Mouse (Mus musculus) liver, embryonic 16.5 days (tissue): ENCODE results near the gene Ccdc163. TPM values are rescaled to one million over a fixed set of nuclear protein-coding genes. Genes with fewer than 3 reads are reported as not detected.

Experiments used
- ATAC-seq: fragments of 200-750 bp; cut with Nextera tagmentation; 2 replicates; pipeline ENCODE4 v1.8.0; 2017; ENCODE audit warnings: low read depth, mild to moderate bottlenecking, moderate number of reproducible peaks, moderate library complexity
- H3K27ac ChIP-seq: fragments of 300-500 bp; sonication (generic); 2 replicates; pipeline ENCODE4 v1.5.1; 2014; ENCODE audit warnings: mild to moderate bottlenecking, low read length
- H3K27me3 ChIP-seq: fragments of 300-500 bp; sonication (generic); 2 replicates; pipeline ENCODE4 v1.6.1; 2014; ENCODE audit warnings: low read depth, low read length, mixed read lengths; ENCODE audit not compliant: control insufficient read depth, insufficient read depth
- H3K36me3 ChIP-seq: fragments of 300-500 bp; sonication (generic); 2 replicates; pipeline ENCODE4 v1.6.1; 2014; ENCODE audit warnings: mild to moderate bottlenecking; ENCODE audit not compliant: control insufficient read depth, insufficient read depth
- H3K4me1 ChIP-seq: fragments of 300-500 bp; sonication (generic); 2 replicates; pipeline ENCODE4 v1.6.1; 2014; ENCODE audit warnings: low read depth, low read length, mixed read lengths; ENCODE audit not compliant: control insufficient read depth
- H3K4me2 ChIP-seq: fragments of 300-500 bp; sonication (generic); 2 replicates; pipeline ENCODE4 v1.6.1; 2014; ENCODE audit warnings: low read depth, low read length, mixed read lengths
- H3K4me3 ChIP-seq: fragments of 300-500 bp; sonication (generic); 2 replicates; pipeline ENCODE4 v1.5.1; 2014; ENCODE audit warnings: low read depth, mild to moderate bottlenecking, low read length
- H3K9ac ChIP-seq: fragments of 300-500 bp; sonication (generic); 2 replicates; pipeline ENCODE4 v1.6.1; 2014; ENCODE audit warnings: low read depth, low read length
- H3K9me3 ChIP-seq: fragments of 300-500 bp; sonication (generic); replicated peaks from 2 replicates; pipeline ENCODE4 v1.6.1; 2016; ENCODE audit warnings: low read length; ENCODE audit not compliant: control insufficient read depth
- WGBS: fragments of 180-500 bp; shearing (Covaris S2); extraction: QIAGEN DNeasy Blood & Tissue Kit; methylation state at CpG from one replicate; pipeline ENCODE4 v1.1.7; 2014; ENCODE audit not compliant: insufficient replicate concordance; 5-methylcytosine and 5-hydroxymethylcytosine counted together
- polyA plus RNA-seq: library from polyadenylated mRNA; unstranded; fragments of >200 nt; fragmentation: Nextera tagmentation; extraction: Ambion mirVana; gene quantifications from 2 replicates; pipeline ENCODE4 v1.2.1, GENCODE M21; 2015

Gene Ccdc163
- polyA plus RNA-seq, 1 experiment from 2014 or later = 12.4 TPM

- no peaks in the 10 kb centered on the region for H3K9me3 ChIP-seq
- ATAC-seq = no peak
- H3K27ac ChIP-seq = no peak overlapping the region
- no peaks in the 10 kb centered on the region for H3K27me3 ChIP-seq
- no peaks in the 10 kb centered on the region; the same call in 1 of the 2 replicates for H3K4me1 ChIP-seq
- H3K4me3 ChIP-seq = no peak overlapping the region
- H3K36me3 ChIP-seq = no peaks in the 10 kb centered on the region
- H3K4me2 ChIP-seq = no peak overlapping the region
- no peak overlapping the region for H3K9ac ChIP-seq
- 59% methylated on average over 5 of the region's 5 CpGs for WGBS
These were observed 24.0 kb downstream of the Ccdc163 start for GRCm38 (mm10) chr4:116732355-116732754.

- ATAC-seq = no peak
- no peak overlapping the region for H3K9ac ChIP-seq
- 56% methylated on average over 2 of the region's 2 CpGs for WGBS
These were observed 26.7 kb downstream of the Ccdc163 start for GRCm38 (mm10) chr4:116734996-116735395.

DNA sequence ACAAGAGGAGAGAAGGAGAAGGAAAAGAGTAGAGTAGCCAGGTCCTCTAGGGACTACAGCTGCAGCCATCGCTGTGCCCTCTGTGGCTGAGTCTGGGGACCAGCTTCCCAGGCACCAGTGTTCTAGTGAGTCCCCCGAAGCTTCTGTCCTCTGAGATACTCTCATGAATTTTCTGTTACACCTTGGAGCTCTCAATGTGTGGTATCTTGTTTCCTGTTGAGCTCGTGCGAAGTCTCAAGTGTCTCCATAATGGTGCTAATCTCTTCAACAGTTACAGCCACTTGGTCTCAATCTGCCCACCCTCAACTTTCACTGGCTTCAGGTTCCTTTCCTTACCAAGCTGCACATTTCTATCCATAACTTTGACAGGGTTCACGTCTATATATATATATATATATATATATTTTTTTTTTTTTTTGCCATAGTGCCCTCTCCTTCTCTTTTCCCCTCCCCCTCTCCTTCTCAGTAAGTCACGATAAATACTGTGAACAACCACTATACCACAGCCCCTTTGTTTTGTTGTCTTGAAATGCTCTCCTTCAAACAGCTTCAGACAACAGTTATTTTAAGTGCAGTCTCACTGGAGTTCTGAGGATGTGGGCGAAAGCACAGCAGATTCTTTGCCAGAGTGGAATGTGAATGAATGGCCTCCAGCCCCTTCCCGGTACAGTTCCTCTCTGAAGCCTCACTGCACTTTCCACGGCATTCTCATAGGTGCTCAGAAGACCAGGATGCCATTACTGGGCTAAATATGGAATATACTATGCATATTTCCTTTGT lies 30.9 kb downstream of the Ccdc163 start:
- ATAC-seq = no peak
- no peaks in the 10 kb centered on the region for H3K27me3 ChIP-seq
- WGBS = 45% methylated on average over 9 of the region's 9 CpGs
- no peak overlapping the region for H3K4me3 ChIP-seq
- no peak overlapping the region for H3K9ac ChIP-seq
- H3K27ac ChIP-seq = no peak overlapping the region
- no peaks in the 10 kb centered on the region for H3K4me1 ChIP-seq
- H3K9me3 ChIP-seq = no peaks in the 10 kb centered on the region
- no peaks in the 10 kb centered on the region for H3K36me3 ChIP-seq
- no peak overlapping the region for H3K4me2 ChIP-seq

More at GRCm38 (mm10) chr4:116734996-116735395, 26.7 kb downstream of the Ccdc163 start:
- Histone ChIP-seq H3K27ac (no peak overlapping the region), H3K9me3 (no peaks in the 10 kb centered on the region), H3K4me1 (no peaks in the 10 kb centered on the region), H3K4me2 (no peak overlapping the region), H3K4me3 (no peak overlapping the region), H3K36me3 (no peaks in the 10 kb centered on the region), H3K27me3 (no peaks in the 10 kb centered on the region)

DNA sequence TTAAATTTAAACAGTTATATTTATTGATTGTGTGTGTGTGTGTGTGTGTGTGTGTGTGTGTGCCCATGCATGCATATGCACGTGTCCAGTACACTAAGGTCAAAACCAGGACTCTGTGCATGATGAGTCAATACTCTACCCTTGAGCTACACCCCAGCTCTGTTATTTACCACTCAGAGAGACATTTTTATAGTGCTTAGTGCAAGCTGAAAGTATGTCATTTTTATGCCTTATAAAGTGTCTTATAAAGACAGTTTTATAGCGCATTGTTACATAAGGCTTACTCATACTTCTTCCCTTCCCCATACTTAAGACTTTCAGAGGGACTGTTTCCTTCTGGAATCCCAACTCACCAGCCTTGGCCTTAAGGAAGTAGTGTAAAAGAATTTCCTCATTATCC lies 41.4 kb downstream of the Ccdc163 start:
- no peak overlapping the region for H3K4me3 ChIP-seq
- no peak overlapping the region for H3K4me2 ChIP-seq
- H3K9me3 ChIP-seq = no peaks in the 10 kb centered on the region
- no peaks in the 10 kb centered on the region for H3K27me3 ChIP-seq
- H3K27ac ChIP-seq = no peak overlapping the region
- H3K36me3 ChIP-seq = no peaks in the 10 kb centered on the region
- no peak for ATAC-seq
- no peaks in the 10 kb centered on the region; the same call in 1 of the 2 replicates for H3K4me1 ChIP-seq
- WGBS = 65% methylated on average over 2 of the region's 2 CpGs
- H3K9ac ChIP-seq = no peak overlapping the region

GRCm38 (mm10) chr4:116761914-116762313 lies 53.6 kb downstream of the Ccdc163 start:
- H3K4me2 ChIP-seq = no peak overlapping the region
- no peaks in the 10 kb centered on the region; the same call in 1 of the 2 replicates for H3K4me1 ChIP-seq
- H3K9ac ChIP-seq = no peak overlapping the region
- no peak for ATAC-seq
- no peaks in the 10 kb centered on the region for H3K9me3 ChIP-seq
- WGBS = 40% methylated on average over 2 of the region's 2 CpGs
- H3K4me3 ChIP-seq = no peak overlapping the region
- no peaks in the 10 kb centered on the region for H3K36me3 ChIP-seq
- no peaks in the 10 kb centered on the region for H3K27me3 ChIP-seq
- H3K27ac ChIP-seq = no peak overlapping the region

GRCm38 (mm10) chr4:116764001-116764400 lies 55.7 kb downstream of the Ccdc163 start:
- no peak overlapping the region for H3K27ac ChIP-seq
- no peaks in the 10 kb centered on the region for H3K36me3 ChIP-seq
- no peaks in the 10 kb centered on the region for H3K27me3 ChIP-seq
- ATAC-seq = no peak
- no peaks in the 10 kb centered on the region; the same call in none of the 2 replicates for H3K4me1 ChIP-seq
- no peaks in the 10 kb centered on the region for H3K9me3 ChIP-seq
- WGBS = 67% methylated on average over 5 of the region's 5 CpGs
- no peak overlapping the region for H3K9ac ChIP-seq
- no peak overlapping the region for H3K4me3 ChIP-seq
- H3K4me2 ChIP-seq = no peak overlapping the region

DNA sequence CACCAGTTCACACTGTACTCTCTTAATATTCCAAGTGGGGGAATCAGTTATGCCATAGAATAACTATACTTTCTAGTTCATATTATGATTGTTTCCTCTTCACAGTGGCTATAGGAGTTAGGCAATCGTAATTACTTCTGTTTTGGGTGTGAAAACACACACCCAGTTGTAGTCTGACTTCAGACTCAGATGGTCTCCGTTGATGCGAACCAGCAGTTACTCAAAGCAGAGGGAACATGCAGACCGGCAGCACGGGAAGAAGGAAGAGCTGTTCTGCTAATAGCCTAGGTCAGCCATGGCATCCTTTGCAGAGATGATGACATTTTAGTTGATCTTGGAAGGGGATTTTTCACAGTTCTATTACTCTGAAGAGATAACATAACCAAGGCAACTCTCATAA lies 60.2 kb downstream of the Ccdc163 start:
- 65% methylated on average over 5 of the region's 5 CpGs for WGBS
- Histone ChIP-seq H3K36me3 (no peaks in the 10 kb centered on the region), H3K9ac (no peak overlapping the region), H3K27me3 (no peaks in the 10 kb centered on the region), H3K9me3 (no peaks in the 10 kb centered on the region), H3K4me1 (no peaks in the 10 kb centered on the region; the same call in 1 of the 2 replicates), H3K27ac (no peak overlapping the region), H3K4me2 (no peak overlapping the region), H3K4me3 (no peak overlapping the region)
- ATAC-seq = no peak

GRCm38 (mm10) chr4:116769060-116769459 lies 60.8 kb downstream of the Ccdc163 start:
- Histone ChIP-seq H3K27me3 (no peaks in the 10 kb centered on the region), H3K27ac (no peak overlapping the region), H3K36me3 (no peaks in the 10 kb centered on the region), H3K9me3 (no peaks in the 10 kb centered on the region), H3K9ac (no peak overlapping the region), H3K4me1 (no peaks in the 10 kb centered on the region; the same call in 1 of the 2 replicates), H3K4me2 (no peak overlapping the region), H3K4me3 (no peak overlapping the region)
- no peak for ATAC-seq

- no peak overlapping the region for H3K9ac ChIP-seq
- no peaks in the 10 kb centered on the region for H3K4me1 ChIP-seq
- H3K9me3 ChIP-seq = no peaks in the 10 kb centered on the region
- no peak overlapping the region for H3K27ac ChIP-seq
- no peak overlapping the region for H3K4me2 ChIP-seq
- 72% methylated on average over 5 of the region's 5 CpGs for WGBS
- H3K4me3 ChIP-seq = no peak overlapping the region
- H3K27me3 ChIP-seq = no peaks in the 10 kb centered on the region
- no peaks in the 10 kb centered on the region for H3K36me3 ChIP-seq
- ATAC-seq = no peak
These were observed 68.1 kb downstream of the Ccdc163 start for GRCm38 (mm10) chr4:116776391-116776790.
